Mouse (Mus musculus): ENCODE results near the gene Car4. TPM values are rescaled to one million over a fixed set of nuclear protein-coding genes. Genes with fewer than 3 reads are reported as not detected.

The Car4 gene
- total RNA-seq, 1 experiment from 2014 or later, result not detected

- ATAC-seq (ENCODE audit: extremely low read depth, insufficient number of reproducible peaks, low FRiP score, poor library complexity, severe bottlenecking), result no peak
Observed at GRCm38 (mm10) chr11:84979351-84979750, 21.8 kb downstream of the Car4 start.

DNA sequence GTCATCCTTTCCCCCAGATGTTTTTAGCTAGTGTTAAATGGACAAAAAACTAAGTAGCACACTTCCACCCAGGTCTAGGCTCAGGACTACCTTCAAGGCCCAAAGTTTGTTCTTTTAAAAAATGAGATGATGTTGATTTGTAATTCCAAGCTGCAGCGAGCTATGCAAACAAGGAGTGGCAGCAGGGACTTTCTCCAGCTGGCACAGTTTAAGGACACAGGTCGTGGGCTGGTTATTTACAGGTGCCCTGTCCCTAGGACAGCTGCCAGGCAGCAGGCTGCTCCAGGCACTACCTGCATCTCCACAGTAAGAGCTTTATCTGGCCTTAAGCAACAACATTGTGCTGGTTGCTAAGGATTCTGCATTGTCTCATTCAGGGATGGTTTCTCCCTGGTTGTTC is 23.1 kb downstream of the Car4 start:
- ATAC-seq (ENCODE audit: extremely low read depth, insufficient number of reproducible peaks, low FRiP score, poor library complexity, severe bottlenecking), result no peak

DNA sequence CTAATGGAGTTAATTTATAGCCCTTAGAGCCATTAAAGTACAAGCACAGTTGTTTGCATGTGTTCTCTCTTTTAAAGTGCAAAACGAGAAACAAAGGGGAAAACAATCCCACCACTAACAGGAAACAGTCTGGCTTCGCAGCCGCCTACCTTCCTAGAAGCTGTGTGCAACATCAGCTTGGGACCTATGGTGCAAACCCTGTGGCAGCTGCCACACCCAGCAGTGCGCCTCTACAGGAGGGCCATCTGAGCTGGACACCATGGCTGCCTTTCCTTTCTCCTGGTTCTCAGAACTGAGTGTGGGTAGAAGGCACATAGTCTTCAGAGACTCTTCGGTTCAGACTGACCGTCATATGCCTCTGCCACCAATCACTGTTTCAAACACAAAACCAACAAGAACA is 27.8 kb downstream of the Car4 start:
- no peak for ATAC-seq (ENCODE audit: extremely low read depth, insufficient number of reproducible peaks, low FRiP score, poor library complexity, severe bottlenecking)

- ATAC-seq (ENCODE audit: extremely low read depth, insufficient number of reproducible peaks, low FRiP score, poor library complexity, severe bottlenecking), result no peak
Observed at GRCm38 (mm10) chr11:84988341-84988919, 30.8 kb downstream of the Car4 start.

DNA sequence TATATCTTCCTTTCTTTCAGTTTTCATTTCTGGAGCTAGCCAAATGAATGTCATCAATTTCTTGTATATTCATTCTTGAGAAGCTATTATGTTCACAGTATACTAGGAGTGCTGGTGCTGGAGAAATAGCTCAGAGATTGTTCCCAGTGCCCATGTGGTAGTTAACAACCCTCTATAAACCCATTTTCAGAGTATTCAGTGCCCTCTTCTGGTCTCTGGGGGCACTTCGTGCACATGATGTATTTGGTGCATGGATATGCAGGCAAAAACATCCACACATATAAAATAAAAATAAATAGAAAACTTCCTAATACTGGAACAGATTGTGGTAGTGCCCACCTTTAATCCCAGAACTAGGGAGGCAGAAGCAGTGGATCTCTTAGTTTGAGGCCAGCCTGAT is 35.4 kb downstream of the Car4 start:
- no peak for ATAC-seq (ENCODE audit: extremely low read depth, insufficient number of reproducible peaks, low FRiP score, poor library complexity, severe bottlenecking)

- no peak for ATAC-seq (ENCODE audit: extremely low read depth, insufficient number of reproducible peaks, low FRiP score, poor library complexity, severe bottlenecking)
Observed at GRCm38 (mm10) chr11:84995241-84995640, 37.7 kb downstream of the Car4 start.

DNA sequence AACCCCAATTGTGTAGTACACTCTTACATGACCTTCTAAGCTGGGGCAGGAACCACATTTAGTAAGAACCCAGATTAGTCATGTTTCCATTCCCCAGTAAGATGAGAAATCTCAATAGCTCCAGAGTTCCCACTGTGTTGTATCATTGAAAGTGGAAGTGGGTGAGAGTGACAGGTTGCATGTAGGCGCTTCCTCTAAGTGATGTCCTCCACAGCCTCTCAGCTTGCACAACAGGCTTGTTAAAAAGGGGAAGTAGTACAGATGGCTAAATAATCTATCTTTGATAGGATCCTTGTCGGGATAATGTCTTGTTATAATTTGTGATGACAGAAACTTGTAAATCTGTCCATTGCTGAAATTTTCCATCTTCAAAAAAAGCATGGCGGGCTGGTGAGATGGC is 46.0 kb downstream of the Car4 start:
- peak; percentile 99 for ATAC-seq (ENCODE audit: extremely low read depth, insufficient number of reproducible peaks, low FRiP score, poor library complexity, severe bottlenecking)

- no peak for ATAC-seq (ENCODE audit: extremely low read depth, insufficient number of reproducible peaks, low FRiP score, poor library complexity, severe bottlenecking)
Observed at GRCm38 (mm10) chr11:85013121-85013520, 55.5 kb downstream of the Car4 start.

Other genes with a start within 250 kb of the Car4 start
- gene Mrm1, start 138.3 kb upstream of the Car4 start, total RNA-seq (2017), result 6.3 and 8.1 TPM in 2 replicates
- 10.0 and 12.4 TPM in 2 replicates for gene Dhrs11, start 128.8 kb upstream of the Car4 start, total RNA-seq (2017)
- gene Ggnbp2, start 87.0 kb upstream of the Car4 start, total RNA-seq (2017), result 229 and 286 TPM in 2 replicates
- 4.1 and 4.8 TPM in 2 replicates for gene Myo19, start 77.6 kb upstream of the Car4 start, total RNA-seq (2017)
- gene Pigw, start 77.5 kb upstream of the Car4 start, total RNA-seq (2017), result 5.3 and 7.8 TPM in 2 replicates
- 11.8 and 12.6 TPM in 2 replicates for gene Znhit3, start 41.4 kb upstream of the Car4 start, total RNA-seq (2017)
- gene Usp32, start 182.4 kb downstream of the Car4 start, total RNA-seq (2017), result 118 and 126 TPM in 2 replicates
- gene 1700125H20Rik, start 212.6 kb downstream of the Car4 start, total RNA-seq (2017), result not detected in 2 replicates

All from neutrophil, adult 5-6 weeks (primary cell).